Mouse (Mus musculus) thymus, postnatal 36 days (tissue): ENCODE data around the gene Fkrp.
A peak's percentile ranks its signal among the peaks of the same experiment; 100 is the strongest.

Source experiments
- DNase-seq, 2 experiments: peaks; one replicate each; pipeline ENCODE4 v3.0.0; 2022; ENCODE audit warnings: mixed read lengths in 2 of 2

Fkrp gene

GRCm38 (mm10) chr7:16816475-16817122 is at the start of gene Fkrp:
Fkrp (minus strand) TSS chr7:16816732.
- peak; percentile 66 to 67 for DNase-seq

DNA sequence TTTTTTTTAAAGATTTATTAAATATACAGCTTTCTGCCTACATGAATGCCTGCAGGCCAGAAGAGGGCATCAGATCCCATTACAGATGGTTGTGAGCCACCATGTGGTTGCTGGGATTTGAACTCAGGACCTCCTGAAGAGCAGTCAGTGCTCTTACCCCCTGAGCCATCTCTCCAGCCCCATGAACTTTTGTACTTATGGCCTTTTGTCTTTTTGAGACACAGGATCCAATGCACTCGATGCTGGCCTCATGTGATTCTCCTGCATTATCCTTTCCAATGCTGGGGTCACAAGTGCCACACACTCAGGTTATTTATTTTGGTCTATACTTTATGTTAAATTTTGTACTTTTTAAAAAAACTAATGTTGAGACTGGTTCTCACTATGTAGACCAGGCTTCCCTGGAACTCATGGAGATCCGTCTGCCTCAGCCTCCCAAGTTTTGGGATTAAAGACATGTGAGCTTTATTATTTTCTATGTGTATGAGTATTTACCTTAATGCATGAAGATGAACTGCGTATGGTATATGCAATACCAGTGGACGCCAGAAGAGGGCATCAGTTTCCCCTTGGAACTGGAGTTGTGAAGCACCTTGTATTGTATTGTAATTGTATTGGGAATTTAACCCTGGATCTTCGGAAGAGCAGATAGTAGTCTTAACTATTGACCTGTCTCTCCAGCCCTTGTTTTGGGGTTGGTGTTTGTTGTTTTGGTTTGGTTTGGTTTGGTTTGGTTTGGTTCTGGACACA is 43.5 kb upstream of the Fkrp start:
- peak in 1 of 2 experiments; percentile 55 for DNase-seq

- DNase-seq = peak; percentile 55 to 57
These were observed 41.8 kb upstream of the Fkrp start for GRCm38 (mm10) chr7:16858336-16858735.

DNA sequence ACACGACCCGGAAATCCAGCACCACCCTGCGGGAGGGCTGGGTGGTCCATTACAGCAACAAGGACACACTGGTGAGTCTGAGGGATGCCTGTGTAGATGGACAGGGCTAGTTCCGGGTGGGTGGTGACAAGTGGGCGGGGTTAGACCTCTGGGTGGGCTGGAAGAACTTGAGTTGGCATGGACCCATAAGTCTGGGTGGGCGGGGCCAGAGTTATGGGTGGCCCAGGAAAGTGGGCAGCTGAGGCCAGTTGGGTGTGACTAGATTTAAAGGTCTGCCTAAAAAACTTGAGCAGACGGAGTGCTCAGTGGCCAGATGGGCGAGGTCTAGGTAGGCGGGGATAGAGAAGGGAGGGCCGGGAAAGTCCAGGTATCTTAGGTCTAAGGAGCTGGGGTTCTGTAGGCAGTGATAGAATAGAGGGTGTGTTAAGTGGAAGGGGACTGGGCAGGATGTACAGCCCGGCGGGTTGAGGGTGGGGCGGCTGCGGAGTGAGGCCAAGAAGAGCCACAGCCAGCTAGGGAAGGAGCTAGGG is 36.8 kb upstream of the Fkrp start:
- no peak for DNase-seq

- no peak for DNase-seq
These were observed 35.1 kb upstream of the Fkrp start for GRCm38 (mm10) chr7:16851636-16852035.

DNA sequence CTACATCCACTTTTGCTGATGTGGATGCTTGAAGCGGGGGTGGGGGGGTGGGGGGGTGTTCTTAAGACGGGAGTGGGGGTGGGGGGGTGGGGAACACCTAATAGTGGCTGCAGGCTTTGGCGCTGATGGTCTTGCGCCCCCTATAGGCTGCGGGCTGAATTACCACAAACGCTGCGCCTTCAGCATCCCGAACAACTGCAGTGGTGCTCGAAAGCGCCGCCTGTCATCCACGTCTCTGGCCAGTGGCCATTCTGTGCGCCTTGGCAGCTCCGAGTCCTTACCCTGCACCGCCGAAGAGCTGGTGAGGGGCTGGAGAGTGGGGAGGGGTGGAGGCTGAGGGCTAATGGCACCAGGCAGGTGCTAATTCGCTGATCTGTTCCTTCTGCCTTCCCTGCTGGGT is 32.0 kb upstream of the Fkrp start:
- peak; percentile 54 to 63 for DNase-seq

DNA sequence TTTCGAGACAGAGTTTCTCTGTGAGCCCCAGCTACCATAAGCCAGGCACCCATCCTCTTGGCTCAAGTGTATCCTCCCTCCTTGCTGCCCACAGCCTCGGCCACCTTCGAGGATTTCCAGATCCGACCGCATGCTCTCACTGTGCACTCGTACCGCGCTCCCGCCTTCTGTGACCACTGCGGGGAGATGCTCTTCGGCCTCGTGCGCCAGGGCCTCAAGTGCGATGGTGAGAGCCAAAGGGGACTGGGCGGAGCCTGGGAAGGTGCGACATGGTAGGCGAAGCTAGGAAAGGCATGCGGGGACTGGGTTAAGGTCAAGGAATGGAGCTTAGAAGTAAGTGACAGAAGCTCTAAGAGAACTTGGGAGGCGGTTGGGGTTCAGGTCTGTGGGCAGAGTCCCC is 31.0 kb upstream of the Fkrp start:
- DNase-seq = no peak

DNA sequence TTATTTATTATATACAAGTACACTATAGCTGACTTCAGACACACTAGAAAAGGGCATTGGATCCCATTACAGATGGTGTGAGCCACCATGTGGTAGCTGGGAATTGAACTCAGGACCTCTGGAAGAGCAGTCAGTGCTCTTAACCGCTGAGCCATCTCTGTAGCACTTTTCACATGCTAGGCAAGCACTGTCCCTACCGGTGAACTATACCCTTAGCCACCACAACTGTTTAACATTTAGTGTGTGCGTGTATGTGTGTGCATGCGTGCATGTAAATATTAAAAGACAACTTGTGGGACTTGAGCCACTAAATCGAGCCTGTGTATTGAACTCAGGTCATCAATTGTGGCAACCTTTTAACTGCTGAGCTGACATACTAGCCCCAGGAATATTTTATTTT is 30.2 kb upstream of the Fkrp start:
- DNase-seq = no peak

- no peak for DNase-seq
These were observed 29.3 kb upstream of the Fkrp start for GRCm38 (mm10) chr7:16845820-16846167.

GRCm38 (mm10) chr7:16845072-16845819 is 28.7 kb upstream of the Fkrp start:
- DNase-seq = peak; percentile 83 to 90

DNA sequence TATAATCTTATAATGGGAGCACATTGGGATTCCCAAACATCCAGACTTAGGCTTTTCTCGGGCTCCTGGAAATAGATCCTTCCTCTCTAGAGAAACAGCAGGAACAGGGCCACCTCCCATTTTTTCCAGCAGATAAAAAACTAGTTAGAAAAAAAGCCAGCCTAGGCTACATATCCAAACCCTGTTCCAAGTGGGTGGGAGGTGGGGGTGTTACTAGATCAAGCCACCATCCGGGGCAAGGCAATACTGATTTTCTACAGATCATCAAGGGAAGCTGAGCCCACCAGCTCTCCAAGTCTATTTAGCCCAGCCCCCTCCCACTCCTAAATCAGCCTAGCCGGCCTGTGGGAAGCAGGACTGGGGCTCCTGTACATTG is 28.2 kb upstream of the Fkrp start:
- no peak for DNase-seq

DNA sequence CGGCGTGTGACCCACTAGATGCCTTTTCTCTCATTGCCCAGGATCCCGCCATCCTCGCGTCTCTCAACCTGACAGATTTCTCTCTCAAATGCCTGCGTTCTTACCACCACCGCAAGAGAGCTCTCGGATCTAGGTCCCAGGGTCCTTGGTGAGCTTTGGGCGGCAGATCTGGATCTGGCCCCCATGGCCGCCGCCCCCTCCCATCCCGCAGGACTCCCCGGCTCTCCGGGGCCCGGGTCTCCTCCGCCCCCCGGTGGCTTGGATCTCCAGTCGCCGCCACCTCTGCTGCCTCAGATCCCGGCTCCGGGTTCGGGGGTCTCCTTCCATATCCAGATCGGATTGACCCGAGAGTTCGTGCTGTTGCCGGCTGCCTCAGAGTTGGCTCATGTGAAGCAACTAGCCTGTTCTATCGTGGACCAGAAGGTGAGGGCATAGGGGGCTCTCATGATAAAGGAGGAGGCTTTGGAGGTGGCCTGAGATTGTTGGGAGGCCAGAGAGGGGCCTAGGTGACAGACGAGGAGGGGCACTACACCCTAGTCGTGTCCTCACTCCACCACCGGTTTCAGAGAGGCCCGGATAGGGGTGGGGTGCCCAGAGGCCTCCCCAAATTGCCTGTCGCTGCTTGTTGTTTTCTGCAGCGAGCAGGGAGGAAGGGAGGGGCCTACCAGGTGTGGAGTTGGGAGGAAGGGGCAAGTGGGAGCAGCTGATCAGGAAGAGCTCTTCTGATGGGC is 27.1 kb upstream of the Fkrp start:
- peak; percentile 80 to 89 for DNase-seq

GRCm38 (mm10) chr7:16842645-16843063 is 26.1 kb upstream of the Fkrp start, which contains the start of gene Prkd2:
Prkd2 (plus strand) TSS chr7:16842902.
- peak; percentile 96 for DNase-seq

- DNase-seq = peak; percentile 86 to 91
These were observed 25.3 kb upstream of the Fkrp start for GRCm38 (mm10) chr7:16841561-16842560.

DNA sequence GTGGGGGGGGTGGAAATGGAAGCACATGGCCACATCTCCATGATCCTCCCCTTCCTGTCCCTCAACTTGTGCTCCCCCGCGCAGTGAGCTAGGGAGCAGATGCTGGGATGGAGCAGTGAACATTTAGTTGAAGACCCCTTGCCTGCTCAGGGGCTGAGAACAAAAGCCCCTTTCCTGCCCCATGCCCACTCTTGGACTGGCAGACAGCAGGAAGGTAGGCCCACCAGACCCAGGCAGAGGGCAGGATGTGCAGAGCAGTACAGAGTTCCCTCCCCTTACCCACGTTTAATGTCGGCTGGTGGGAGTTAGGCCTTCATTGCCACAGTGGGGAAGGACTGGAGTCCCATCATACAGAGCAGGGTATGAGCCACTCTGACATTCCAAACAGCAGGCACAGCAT is 24.5 kb upstream of the Fkrp start:
- peak; percentile 59 to 66 for DNase-seq

DNA sequence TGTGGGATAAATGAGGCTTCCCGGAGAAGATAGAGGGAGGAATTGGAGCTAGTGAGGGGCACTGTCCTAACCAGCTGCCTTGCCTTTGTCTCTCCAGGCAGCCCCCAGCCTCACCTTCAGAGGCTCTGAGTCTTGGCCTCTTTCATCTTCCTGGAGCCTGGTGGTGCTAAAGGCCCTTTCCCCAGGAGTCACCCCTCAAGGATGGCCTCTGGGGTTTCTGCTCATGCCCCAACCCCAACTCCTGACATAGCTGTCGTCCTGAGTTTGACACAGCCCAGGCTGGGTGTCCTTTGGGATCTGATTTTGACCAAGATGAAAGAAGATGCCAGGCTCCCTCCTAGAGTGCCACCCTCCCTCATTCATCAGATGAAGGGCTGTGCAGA is 23.6 kb upstream of the Fkrp start:
- no peak for DNase-seq

DNA sequence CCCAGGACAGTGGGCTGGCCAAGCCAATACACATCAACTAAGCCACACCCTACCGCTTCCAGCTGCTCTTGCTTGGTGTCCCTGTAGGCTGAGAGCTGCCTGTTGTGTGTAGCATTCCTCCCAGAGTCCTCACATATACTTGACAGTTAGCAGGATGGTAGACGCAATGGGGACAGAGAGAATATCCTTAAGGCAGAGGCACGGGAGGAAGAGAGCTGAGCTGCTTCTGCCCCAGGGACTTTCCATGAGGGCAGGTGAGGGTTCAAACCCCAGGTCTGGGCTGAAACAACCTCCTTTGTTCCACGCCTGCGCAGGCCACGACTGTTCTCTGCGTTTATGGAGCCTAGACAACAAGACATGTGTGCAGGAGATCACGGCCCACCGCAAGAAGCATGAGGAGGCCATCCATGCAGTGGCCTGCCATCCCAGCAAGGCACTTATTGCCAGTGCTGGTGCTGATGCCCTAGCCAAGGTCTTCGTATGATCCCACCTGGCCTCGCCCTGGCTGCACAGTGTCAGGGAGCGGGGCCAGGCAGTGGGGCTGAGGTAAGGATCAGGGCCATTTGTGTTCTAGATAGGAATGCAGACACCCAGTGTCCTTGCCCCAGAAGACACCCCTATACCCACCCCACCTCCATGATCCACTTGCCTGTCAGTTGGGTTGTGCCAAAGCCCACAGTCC is 23.0 kb upstream of the Fkrp start:
- DNase-seq = no peak

DNA sequence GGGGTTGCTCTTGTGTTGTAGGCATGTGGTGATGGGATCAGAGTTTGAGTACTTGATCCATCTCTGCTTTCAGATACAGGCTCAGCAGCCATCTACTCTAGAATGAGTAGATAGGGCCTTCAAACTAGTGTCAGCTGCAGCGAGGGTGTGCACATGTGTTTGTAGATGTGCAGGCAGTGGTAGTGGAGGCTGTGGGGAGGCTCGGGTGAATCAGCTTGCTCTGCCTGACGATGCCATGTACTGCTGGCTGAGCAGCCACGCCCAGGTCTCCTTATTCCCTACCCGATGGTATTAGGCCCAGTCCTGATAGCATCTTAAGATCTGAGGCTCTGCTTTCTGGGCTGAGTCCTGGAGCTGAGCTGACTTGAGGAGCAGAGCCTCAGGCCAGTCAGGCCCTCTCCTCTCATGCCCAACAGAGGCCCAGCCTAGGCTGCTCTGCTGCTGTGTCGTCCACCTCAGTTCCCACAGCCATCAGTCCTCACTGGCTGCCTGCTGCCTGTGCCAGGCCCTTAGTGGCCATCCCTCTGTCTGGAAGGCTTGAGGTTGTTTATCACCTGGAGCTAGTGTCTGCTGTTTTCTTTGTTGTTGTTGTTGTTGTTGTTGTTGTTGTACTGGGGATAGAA is 22.4 kb upstream of the Fkrp start:
- no peak for DNase-seq

DNA sequence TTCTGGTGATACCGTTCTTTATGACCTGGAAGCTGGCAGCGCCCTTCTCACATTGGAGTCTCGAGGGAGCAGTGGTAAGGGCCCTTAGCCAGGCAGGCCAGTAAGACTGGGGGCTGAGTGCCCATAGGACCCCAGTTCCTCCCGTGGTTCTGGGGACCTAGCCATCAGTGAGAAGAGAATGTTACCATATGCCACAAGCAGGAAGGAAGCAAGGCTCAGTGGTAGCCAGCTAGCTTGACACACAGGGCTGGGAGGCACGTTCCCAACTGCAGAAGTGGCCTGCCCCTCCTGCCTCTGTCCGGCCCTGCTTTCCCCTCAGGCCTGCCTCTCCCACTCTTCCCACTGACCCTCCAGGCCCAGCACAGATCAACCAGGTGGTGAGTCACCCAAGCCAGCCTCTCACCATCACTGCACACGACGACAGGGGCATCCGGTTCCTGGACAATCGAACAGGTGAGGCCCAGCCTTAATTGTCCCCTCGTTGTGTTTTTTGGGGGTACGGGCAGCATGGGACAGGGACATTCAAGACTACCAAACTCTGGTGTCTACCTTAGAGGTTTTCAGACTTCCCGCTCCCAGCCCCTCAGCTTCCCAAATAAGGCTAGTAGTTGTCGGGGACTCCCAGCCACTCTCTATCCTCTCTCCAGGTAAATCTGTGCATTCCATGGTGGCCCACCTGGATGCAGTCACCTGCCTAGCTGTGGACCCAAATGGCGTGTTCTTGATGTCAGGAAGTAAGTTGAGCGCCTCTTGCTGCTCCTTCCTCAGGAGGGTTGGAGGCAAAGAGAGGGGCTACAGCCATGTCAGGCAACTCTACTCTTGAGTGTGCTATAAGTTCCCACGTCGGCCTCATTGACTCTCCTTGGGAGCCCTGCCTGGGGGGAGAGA is 21.6 kb upstream of the Fkrp start:
- DNase-seq = peak in 1 of 2 experiments; percentile 36
